Mouse (Mus musculus) E14TG2a.4 (cell line): Measurements from ENCODE around the gene Plekhj1.

ENCODE experiments used
- CTCF ChIP-seq: conservative IDR thresholded peaks from 2 replicates; pipeline ENCODE4 v1.5.1; 2014; ENCODE audit warnings: low read length
- NANOG ChIP-seq: IDR thresholded peaks from 2 replicates; pipeline ENCODE4 v1.6.1; 2014; ENCODE audit warnings: borderline replicate concordance, low read length, mixed read lengths
- POU5F1 ChIP-seq: IDR thresholded peaks from 2 replicates; pipeline ENCODE4 v1.6.1; 2014; ENCODE audit warnings: low read length, borderline replicate concordance

DNA sequence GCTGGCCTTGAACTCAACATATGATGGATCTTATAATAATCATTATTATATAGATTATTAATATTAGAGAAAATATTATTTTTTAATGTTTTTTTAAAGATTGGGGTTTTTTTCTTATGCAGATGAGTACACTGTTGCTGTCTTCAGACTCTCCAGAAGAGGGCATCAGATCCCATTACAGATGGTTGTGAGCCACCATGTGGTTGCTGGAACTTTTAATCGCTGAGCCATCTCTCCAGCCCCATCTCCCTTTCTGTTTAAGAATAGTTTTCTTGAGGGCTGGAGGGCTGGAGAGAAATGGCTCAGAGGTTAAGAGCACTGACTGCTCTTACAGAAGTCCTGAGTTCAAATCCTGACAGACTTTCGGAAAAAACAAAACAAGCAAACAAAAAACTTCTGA is 23.6 kb upstream of the Plekhj1 start:
- no peak for TF ChIP-seq POU5F1
- peak; percentile 55 for TF ChIP-seq CTCF
- TF ChIP-seq NANOG = no peak
